In the genomic region with DNA sequence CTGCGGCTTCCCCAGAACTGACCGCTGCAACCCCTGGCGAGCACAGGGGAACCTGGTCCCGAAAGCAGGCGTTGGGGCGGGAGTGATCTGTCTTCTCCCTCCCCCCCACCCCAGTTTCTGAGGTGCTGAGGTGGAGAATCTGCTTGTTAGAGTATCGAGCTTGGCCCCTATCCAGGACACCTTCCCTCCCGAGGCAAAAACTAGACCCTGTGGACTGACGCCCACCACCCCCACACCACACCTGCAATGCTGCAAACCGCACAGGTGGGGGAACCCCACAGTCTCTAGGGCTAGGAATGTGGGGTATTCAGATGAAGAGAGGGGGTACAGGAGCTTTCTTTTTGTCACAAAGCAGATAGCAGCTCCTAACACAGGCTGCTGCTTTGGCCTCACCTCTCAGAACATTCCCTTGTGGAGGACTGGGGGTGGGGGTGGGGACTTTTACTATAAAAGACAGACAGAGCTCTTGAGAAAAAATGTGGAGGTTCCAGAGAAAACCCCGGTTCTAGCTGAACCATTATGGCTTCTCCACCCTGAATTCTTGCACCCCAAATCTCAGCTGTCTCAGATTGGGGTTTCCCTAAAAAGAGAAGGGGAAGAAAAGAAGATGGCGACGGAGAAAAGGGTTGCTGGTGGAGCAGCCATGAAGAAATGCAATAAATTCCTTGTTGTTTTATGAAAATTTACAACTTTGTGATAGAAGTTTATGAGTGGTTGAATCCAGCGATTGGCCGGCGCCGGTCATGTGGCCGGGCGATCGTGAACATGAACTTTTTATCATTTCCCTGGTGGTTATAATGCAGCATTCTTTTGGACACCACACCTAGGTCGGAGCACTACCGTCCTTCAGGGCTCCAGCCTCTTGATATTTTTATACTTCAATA, we compare ENCODE assay signal across 10 mouse cellular contexts. TPM values are rescaled to one million over a fixed set of nuclear protein-coding genes. Genes with fewer than 3 reads are reported as not detected.
A peak's percentile ranks its signal among the peaks of the same experiment; 100 is the strongest.
DNase-seq lines count a peak whose midpoint lies in the region; ATAC-seq lines count a peak whose summit lies in the region.
"Had no signal": no experiment of that assay in that cellular context is flagged by ENCODE, and none has a peak within 500 bp of the region (broad histone marks: within the 10 kb centered on the region; RNA-seq: fewer than 3 reads in every experiment).

A gene (plus strand): TSS at position 796 of the 884 bp plus-strand sequence.

- no peak within 1 kb of the TSS for H3K4me3 ChIP-seq in lung, embryonic 15.5 days
- peak within 1 kb of the TSS; percentile 44 for H3K4me3 ChIP-seq in stomach, embryonic 16.5 days (replicated peaks; ENCODE audit: low read length)
- H3K4me3 ChIP-seq in forebrain, embryonic 10.5 days, result no peak within 1 kb of the TSS
- H3K4me3 ChIP-seq: megakaryocyte, embryonic 14.5 days had no signal

- peaks cover 99% of the 10 kb centered on the region for H3K27me3 ChIP-seq in lung, embryonic 15.5 days
- peaks cover 74% of the 10 kb centered on the region for H3K27me3 ChIP-seq in stomach, embryonic 16.5 days (ENCODE audit: control insufficient read depth, insufficient read depth, low read length)
- H3K27me3 ChIP-seq in forebrain, embryonic 10.5 days (ENCODE audit: poor library complexity, severe bottlenecking), result peaks cover 100% of the 10 kb centered on the region

- 15% methylated on average over 22 of the region's 22 CpGs for WGBS in lung, embryonic 15.5 days
- 15% methylated on average over 22 of the region's 22 CpGs for WGBS in stomach, embryonic 16.5 days
- 2% methylated on average over 22 of the region's 22 CpGs for WGBS in forebrain, embryonic 10.5 days

- DNase-seq in lung, postnatal 10 days, result no peak
- no peak for DNase-seq in gonadal fat pad, adult 2 months (ENCODE audit: low read depth)
- peak; percentile 90 for DNase-seq in kidney, postnatal 10 days
- no peak for DNase-seq in Muller cell, postnatal 12 days (ENCODE audit: inconsistent ontology term)
- no peak for DNase-seq in forebrain, embryonic 10.5 days (ENCODE audit: extremely low spot score, low spot score)
- DNase-seq: right cerebral cortex, postnatal 4 days had no signal

- H3K36me3 ChIP-seq in lung, embryonic 15.5 days, result no peaks in the 10 kb centered on the region
- no peaks in the 10 kb centered on the region for H3K36me3 ChIP-seq in stomach, embryonic 16.5 days (ENCODE audit: control insufficient read depth, insufficient read depth, low read length)
- H3K36me3 ChIP-seq in forebrain, embryonic 10.5 days (replicated peaks), result no peaks in the 10 kb centered on the region

- H3K27ac ChIP-seq in lung, embryonic 15.5 days, result no peak within 1 kb of the TSS
- peak within 1 kb of the TSS; percentile 88 for H3K27ac ChIP-seq in stomach, embryonic 16.5 days (ENCODE audit: low read length)
- H3K27ac ChIP-seq in forebrain, embryonic 10.5 days, result no peak within 1 kb of the TSS

- H3K4me2 ChIP-seq in lung, embryonic 15.5 days, result no peak within 1 kb of the TSS
- peak within 1 kb of the TSS; percentile 50 for H3K4me2 ChIP-seq in stomach, embryonic 16.5 days (ENCODE audit: low read depth, low read length)

- no peak for ATAC-seq in lung, embryonic 15.5 days (ENCODE audit: borderline replicate concordance, extremely low read depth, low FRiP score, low TSS enrichment)
- no peak for ATAC-seq in stomach, embryonic 16.5 days (ENCODE audit: insufficient read depth, low FRiP score)
- ATAC-seq in megakaryocyte progenitor cell, adult 5-6 weeks (replicated peaks; ENCODE audit: poor library complexity), result no peak

- H3K9ac ChIP-seq in lung, embryonic 15.5 days, result no peak within 1 kb of the TSS
- peak within 1 kb of the TSS; percentile 55 for H3K9ac ChIP-seq in stomach, embryonic 16.5 days (ENCODE audit: low read length)

- peaks cover 19% of the 10 kb centered on the region for H3K4me1 ChIP-seq in lung, embryonic 15.5 days
- H3K4me1 ChIP-seq in stomach, embryonic 16.5 days (ENCODE audit: control insufficient read depth, insufficient read depth, low read length), result peaks cover 11% of the 10 kb centered on the region
- H3K4me1 ChIP-seq in forebrain, embryonic 10.5 days, result peaks cover 3% of the 10 kb centered on the region

- H3K9me3 ChIP-seq in lung, embryonic 15.5 days, result no peaks in the 10 kb centered on the region
- H3K9me3 ChIP-seq in stomach, embryonic 16.5 days (replicated peaks; ENCODE audit: control insufficient read depth, low read length), result no peaks in the 10 kb centered on the region
- no peaks in the 10 kb centered on the region for H3K9me3 ChIP-seq in forebrain, embryonic 10.5 days
- H3K9me3 ChIP-seq: megakaryocyte, embryonic 14.5 days had no signal

RNA-seq across cellular contexts. Expression of the gene that starts here (rescaled TPM):
- polyA plus RNA-seq in lung, embryonic 15.5 days (2015; fragmentation: Nextera tagmentation; extraction: Ambion mirVana), result 15.2 and 16.9 TPM in 2 replicates
- 153 and 221 TPM in 2 replicates for polyA plus RNA-seq in gonadal fat pad, adult 2 months (2012; rRNA removed)
- 5.6 and 8.3 TPM in 2 replicates for polyA plus RNA-seq in stomach, embryonic 16.5 days (2015; fragmentation: Nextera tagmentation; extraction: Ambion mirVana)
- polyA plus RNA-seq in forebrain, embryonic 10.5 days (2016; fragmentation: Nextera tagmentation; extraction: Ambion mirVana), result not detected in 2 replicates
- not detected in 2 replicates for total RNA-seq in megakaryocyte progenitor cell, adult 5-6 weeks (2015)
- total RNA-seq in megakaryocyte progenitor cell, adult 5-6 weeks (2017), result 0.30 TPM in 1 of 2 replicates, not detected in the other
